Mouse (Mus musculus) right cerebral cortex, postnatal 14 days (tissue): ENCODE measurements around the gene P2ry12.

Experiments used
- DNase-seq: peaks from one replicate; pipeline ENCODE4 v3.0.0; 2022

P2ry12 gene

GRCm38 (mm10) chr3:59181134-59181533, 81.5 kb downstream of the P2ry12 start:
- DNase-seq = no peak

DNA sequence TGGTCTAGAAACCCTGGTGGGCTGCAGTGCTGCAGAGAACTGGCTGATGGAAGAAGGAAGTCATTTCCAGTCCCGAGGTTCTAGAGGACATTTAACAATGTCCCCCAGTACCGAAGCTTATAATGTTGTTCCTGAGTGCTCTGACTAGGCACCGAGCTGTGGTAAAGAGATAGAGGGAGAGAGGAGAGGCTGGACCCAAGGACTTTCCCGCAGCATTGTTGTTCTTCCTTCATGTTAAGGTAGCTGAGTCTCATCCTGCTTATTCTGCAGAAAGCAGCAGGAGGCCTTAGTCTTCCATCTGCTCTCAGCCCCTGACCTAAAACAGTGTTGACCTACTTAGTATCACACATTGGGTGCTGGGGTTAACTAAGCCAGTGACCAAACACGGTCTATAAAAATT, 85.8 kb downstream of the P2ry12 start:
- no peak for DNase-seq

DNA sequence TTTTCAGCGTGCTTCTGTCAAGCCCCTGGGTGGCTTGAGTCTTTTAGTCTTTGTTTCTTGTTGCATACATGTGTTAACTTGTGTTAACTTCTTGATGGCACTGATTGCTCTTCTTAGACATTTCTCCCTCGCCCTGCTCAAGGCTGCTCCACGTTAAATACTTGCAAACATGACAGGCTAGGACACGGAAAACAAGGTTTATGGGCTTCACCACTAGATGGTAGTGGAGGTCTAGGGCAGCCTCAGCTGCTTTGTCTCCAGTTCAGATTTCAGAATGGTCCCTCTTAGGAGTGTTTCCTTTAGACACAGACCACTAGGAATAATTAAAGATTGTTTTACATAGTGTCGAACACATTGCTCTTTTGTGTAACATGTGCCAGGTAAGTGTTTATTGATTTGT, 87.4 kb downstream of the P2ry12 start:
- DNase-seq = peak; percentile 47

GRCm38 (mm10) chr3:59174426-59175154, 88.1 kb downstream of the P2ry12 start:
- DNase-seq = no peak

DNA sequence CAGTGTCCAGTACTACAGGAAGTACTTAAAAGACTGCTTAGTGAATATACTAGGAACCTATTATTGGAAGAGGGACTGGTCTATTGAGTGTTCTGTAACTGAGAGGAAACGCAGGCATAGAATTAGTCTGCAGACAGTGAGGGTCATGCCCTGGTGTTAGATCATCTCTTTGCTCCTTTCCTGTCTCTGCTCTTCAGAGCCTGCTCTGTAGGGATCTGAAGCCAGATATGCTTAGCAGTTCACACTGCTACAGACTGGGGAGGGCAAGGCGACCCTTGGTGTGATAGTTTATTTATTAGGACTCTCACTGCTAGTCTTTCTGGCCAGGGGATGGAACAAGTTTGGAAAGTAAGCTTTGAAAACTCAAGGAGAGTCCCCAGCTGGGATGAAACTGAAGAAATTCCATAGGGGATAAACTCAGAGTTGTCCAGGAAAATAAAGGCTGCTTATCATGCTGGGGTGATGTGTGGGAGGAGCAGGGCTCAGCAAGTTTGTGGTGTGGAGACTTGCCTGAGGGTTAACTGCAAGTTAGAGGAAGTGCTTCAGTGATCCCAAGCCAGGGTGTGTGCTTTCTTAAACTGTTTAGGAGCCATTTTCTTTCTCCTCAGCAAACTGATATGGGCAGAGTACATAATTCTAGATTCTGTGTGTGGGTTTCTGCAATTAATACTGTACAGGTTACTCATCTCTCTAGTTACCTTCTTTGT, 92.6 kb downstream of the P2ry12 start:
- no peak for DNase-seq

- no peak for DNase-seq
Observed at GRCm38 (mm10) chr3:59169215-59169614, 93.5 kb downstream of the P2ry12 start.

- no peak for DNase-seq
Observed at GRCm38 (mm10) chr3:59168476-59168875, 94.2 kb downstream of the P2ry12 start.

DNA sequence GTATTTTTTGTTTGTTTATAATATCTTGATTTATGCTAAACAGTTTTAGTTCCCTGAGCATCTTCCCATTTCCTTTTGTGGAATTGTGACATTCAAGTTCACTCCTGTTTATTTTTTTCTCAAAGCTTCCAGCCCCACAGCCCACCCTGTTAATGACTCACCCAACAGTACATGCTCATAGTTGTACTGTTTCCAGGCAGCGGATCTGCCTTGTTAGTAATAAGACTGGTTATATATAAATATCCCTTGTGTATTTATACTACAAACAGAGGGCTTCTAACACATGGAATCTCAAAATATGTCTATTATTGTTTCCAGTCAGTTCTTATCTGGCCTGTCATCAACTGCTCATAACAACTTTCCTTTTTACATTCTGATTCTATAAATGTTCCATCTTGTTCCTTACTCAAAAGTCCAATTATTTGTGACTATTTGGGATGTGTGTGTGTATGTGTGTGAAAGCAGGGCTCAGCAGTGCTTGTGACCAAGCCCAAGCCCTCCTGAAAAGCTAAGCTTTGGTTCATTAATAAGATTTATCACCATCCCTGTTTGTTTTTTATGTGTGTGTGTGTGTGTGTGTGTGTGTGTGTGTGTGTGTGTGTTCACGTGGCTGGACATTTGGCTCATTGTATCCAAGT, 95.1 kb downstream of the P2ry12 start:
- DNase-seq = no peak
